Mouse (Mus musculus) MN1 (cell line): ENCODE measurements at regions not wholly inside any gene's neighbourhood (a gene's known extent, or its start where the extent isn't known, plus 50 kb on each side); places are given as distances from the start of the nearest gene placed in this dataset.
A peak's percentile ranks its signal among the peaks of the same experiment; 100 is the strongest.
"Not testable (repeated sequence)": the region's sequence is repeated elsewhere in the genome, so short reads cannot be mapped to it uniquely, and the experiment has no call there.

Experiments used
- DNase-seq: peaks from one replicate; pipeline ENCODE4 v3.0.0-alpha.2; 2016; ENCODE audit warnings: low spot score

- DNase-seq, result peak; percentile 35
These were observed 74.9 kb upstream of the 1110032F04Rik start for GRCm38 (mm10) chr3:68794380-68795014.

GRCm38 (mm10) chr3:68795641-68796040 is 73.7 kb upstream of the 1110032F04Rik start:
- peak; percentile 53 for DNase-seq

- DNase-seq, result not testable (repeated sequence)
These were observed 71.0 kb upstream of the 1110032F04Rik start for GRCm38 (mm10) chr3:68798408-68798807.

GRCm38 (mm10) chr3:68808866-68809265 is 60.5 kb upstream of the 1110032F04Rik start:
- no peak for DNase-seq

- DNase-seq, result no peak
These were observed 55.9 kb upstream of the 1110032F04Rik start for GRCm38 (mm10) chr3:68813461-68813860.

GRCm38 (mm10) chr3:68814011-68814690 is 55.2 kb upstream of the 1110032F04Rik start:
- no peak for DNase-seq

GRCm38 (mm10) chr3:68815621-68816020 is 53.8 kb upstream of the 1110032F04Rik start:
- DNase-seq, result no peak

GRCm38 (mm10) chr3:68817321-68817720 is 52.1 kb upstream of the 1110032F04Rik start:
- DNase-seq, result no peak
